Mouse (Mus musculus) heart, embryonic 13.5 days (tissue): ENCODE results near the gene Lemd1. TPM values are rescaled to one million over a fixed set of nuclear protein-coding genes. Genes with fewer than 3 reads are reported as not detected.

ENCODE experiments used
- ATAC-seq: fragments of 200-750 bp; cut with Nextera tagmentation; 2 replicates; pipeline ENCODE4 v1.8.0; 2017; ENCODE audit warnings: moderate TSS enrichment; ENCODE audit not compliant: insufficient number of reproducible peaks, low FRiP score, low TSS enrichment; ENCODE audit errors: extremely low read depth
- H3K27ac ChIP-seq: fragments of 300-500 bp; sonication (generic); replicated peaks from 2 replicates; pipeline ENCODE4 v1.5.1; 2015; ENCODE audit warnings: moderate library complexity, mild to moderate bottlenecking, inconsistent platforms
- H3K27me3 ChIP-seq: fragments of 300-500 bp; sonication (generic); replicated peaks from 2 replicates; pipeline ENCODE4 v1.6.1; 2015; ENCODE audit warnings: mild to moderate bottlenecking, inconsistent platforms
- H3K36me3 ChIP-seq: fragments of 300-500 bp; sonication (generic); 2 replicates; pipeline ENCODE4 v1.6.1; 2015; ENCODE audit warnings: mild to moderate bottlenecking, inconsistent platforms
- H3K4me1 ChIP-seq: fragments of 300-500 bp; sonication (generic); 2 replicates; pipeline ENCODE4 v1.6.1; 2015; ENCODE audit warnings: inconsistent platforms
- H3K4me2 ChIP-seq: fragments of 300-500 bp; sonication (generic); 2 replicates; pipeline ENCODE4 v1.6.1; 2015; ENCODE audit warnings: inconsistent platforms, mild to moderate bottlenecking, moderate library complexity
- H3K4me3 ChIP-seq: fragments of 300-500 bp; sonication (generic); 2 replicates; pipeline ENCODE4 v1.5.1; 2015; ENCODE audit warnings: moderate library complexity, mild to moderate bottlenecking, inconsistent platforms
- H3K9ac ChIP-seq: fragments of 300-500 bp; sonication (generic); 2 replicates; pipeline ENCODE4 v1.6.1; 2015; ENCODE audit warnings: inconsistent platforms, mild to moderate bottlenecking, moderate library complexity
- H3K9me3 ChIP-seq: fragments of 300-500 bp; sonication (generic); 2 replicates; pipeline ENCODE4 v1.6.1; 2016; ENCODE audit warnings: inconsistent platforms
- WGBS: fragments of 180-500 bp; shearing (Covaris S2); methylation state at CpG from one replicate; pipeline ENCODE4 v1.1.7; 2015; ENCODE audit warnings: mixed read lengths; 5-methylcytosine and 5-hydroxymethylcytosine counted together
- polyA plus RNA-seq: library from polyadenylated mRNA; unstranded; fragments of >200 nt; fragmentation: Nextera tagmentation; extraction: Ambion mirVana; gene quantifications from 2 replicates; pipeline ENCODE4 v1.2.1, GENCODE M21; 2015

The Lemd1 gene
- polyA plus RNA-seq, 1 experiment from 2014 or later = not detected

- 37% methylated on average over 8 of the region's 8 CpGs for WGBS
- Histone ChIP-seq H3K4me2 (no peak overlapping the region), H3K36me3 (no peaks in the 10 kb centered on the region), H3K4me3 (no peak overlapping the region), H3K27ac (no peak overlapping the region), H3K27me3 (peaks cover 21% of the 10 kb centered on the region), H3K9ac (no peak overlapping the region), H3K4me1 (peaks cover 6% of the 10 kb centered on the region), H3K9me3 (no peaks in the 10 kb centered on the region)
- ATAC-seq = no peak
These were observed 90.4 kb downstream of the Lemd1 start for GRCm38 (mm10) chr1:132281523-132282176.

GRCm38 (mm10) chr1:132282177-132282536, 90.9 kb downstream of the Lemd1 start:
- Histone ChIP-seq H3K9me3 (no peaks in the 10 kb centered on the region), H3K4me2 (no peak overlapping the region), H3K27me3 (peaks cover 21% of the 10 kb centered on the region), H3K9ac (no peak overlapping the region), H3K4me1 (peaks cover 9% of the 10 kb centered on the region), H3K4me3 (no peak overlapping the region), H3K36me3 (no peaks in the 10 kb centered on the region), H3K27ac (no peak overlapping the region)
- ATAC-seq = no peak
- WGBS = 82% methylated on average over 2 of the region's 2 CpGs

GRCm38 (mm10) chr1:132283018-132283417, 91.8 kb downstream of the Lemd1 start:
- peaks cover 17% of the 10 kb centered on the region for H3K4me1 ChIP-seq
- no peak overlapping the region for H3K4me2 ChIP-seq
- WGBS = 72% methylated on average over 13 of the region's 13 CpGs
- no peak overlapping the region for H3K4me3 ChIP-seq
- H3K27ac ChIP-seq = no peak overlapping the region
- peaks cover 21% of the 10 kb centered on the region for H3K27me3 ChIP-seq
- no peak for ATAC-seq
- H3K9me3 ChIP-seq = no peaks in the 10 kb centered on the region
- no peak overlapping the region for H3K9ac ChIP-seq
- no peaks in the 10 kb centered on the region for H3K36me3 ChIP-seq

GRCm38 (mm10) chr1:132286735-132287134, 95.5 kb downstream of the Lemd1 start:
- Histone ChIP-seq H3K9ac (no peak overlapping the region), H3K27me3 (peaks cover 24% of the 10 kb centered on the region), H3K4me1 (peaks cover 40% of the 10 kb centered on the region), H3K36me3 (no peaks in the 10 kb centered on the region), H3K9me3 (no peaks in the 10 kb centered on the region), H3K4me2 (no peak overlapping the region), H3K4me3 (no peak overlapping the region), H3K27ac (no peak overlapping the region)
- ATAC-seq = no peak
- WGBS = 67% methylated on average over 1 of the region's 1 CpGs

- ATAC-seq = no peak
- WGBS = 53% methylated on average over 2 of the region's 2 CpGs
- Histone ChIP-seq H3K4me3 (no peak overlapping the region), H3K36me3 (no peaks in the 10 kb centered on the region), H3K4me1 (peaks cover 47% of the 10 kb centered on the region), H3K9ac (no peak overlapping the region), H3K9me3 (no peaks in the 10 kb centered on the region), H3K4me2 (no peak overlapping the region), H3K27ac (peak overlapping the region; percentile 8; the same call in 1 of the 2 replicates), H3K27me3 (peaks cover 23% of the 10 kb centered on the region)
These were observed 96.2 kb downstream of the Lemd1 start for GRCm38 (mm10) chr1:132287445-132287844.

- H3K27ac ChIP-seq = peak overlapping the region; percentile 8; the same call in 1 of the 2 replicates
- H3K4me2 ChIP-seq = no peak overlapping the region
- no peaks in the 10 kb centered on the region for H3K9me3 ChIP-seq
- ATAC-seq = no peak
- peaks cover 53% of the 10 kb centered on the region for H3K4me1 ChIP-seq
- WGBS = 28% methylated on average over 11 of the region's 11 CpGs
- no peaks in the 10 kb centered on the region for H3K36me3 ChIP-seq
- peaks cover 20% of the 10 kb centered on the region for H3K27me3 ChIP-seq
- H3K9ac ChIP-seq = no peak overlapping the region
- no peak overlapping the region for H3K4me3 ChIP-seq
These were observed 96.8 kb downstream of the Lemd1 start for GRCm38 (mm10) chr1:132287991-132288451.

- H3K4me2 ChIP-seq = no peak overlapping the region
- H3K4me1 ChIP-seq = peaks cover 53% of the 10 kb centered on the region
- H3K36me3 ChIP-seq = no peaks in the 10 kb centered on the region
- 54% methylated on average over 6 of the region's 6 CpGs for WGBS
- no peak overlapping the region for H3K27ac ChIP-seq
- no peak overlapping the region for H3K4me3 ChIP-seq
- no peaks in the 10 kb centered on the region for H3K9me3 ChIP-seq
- peaks cover 18% of the 10 kb centered on the region; the same call in 1 of the 2 replicates for H3K27me3 ChIP-seq
- no peak overlapping the region for H3K9ac ChIP-seq
- no peak for ATAC-seq
These were observed 98.7 kb downstream of the Lemd1 start for GRCm38 (mm10) chr1:132289965-132290364.

- H3K36me3 ChIP-seq = no peaks in the 10 kb centered on the region
These were observed 99.9 kb downstream of the Lemd1 start for GRCm38 (mm10) chr1:132290921-132291675.

GRCm38 (mm10) chr1:132291706-132292105, 100.5 kb downstream of the Lemd1 start:
- H3K27ac ChIP-seq = no peak overlapping the region
- H3K36me3 ChIP-seq = no peaks in the 10 kb centered on the region
- no peaks in the 10 kb centered on the region for H3K9me3 ChIP-seq
- H3K9ac ChIP-seq = no peak overlapping the region
- 40% methylated on average over 4 of the region's 4 CpGs for WGBS
- H3K4me1 ChIP-seq = peaks cover 49% of the 10 kb centered on the region
- no peak for ATAC-seq
- no peak overlapping the region for H3K4me3 ChIP-seq
- no peak overlapping the region for H3K4me2 ChIP-seq
- peaks cover 33% of the 10 kb centered on the region for H3K27me3 ChIP-seq

More at GRCm38 (mm10) chr1:132290921-132291675, 99.9 kb downstream of the Lemd1 start:
- Histone ChIP-seq H3K9ac (no peak overlapping the region), H3K27ac (no peak overlapping the region), H3K27me3 (peaks cover 29% of the 10 kb centered on the region), H3K4me3 (no peak overlapping the region), H3K4me1 (peaks cover 53% of the 10 kb centered on the region), H3K4me2 (no peak overlapping the region), H3K9me3 (no peaks in the 10 kb centered on the region)
- ATAC-seq = no peak
- 55% methylated on average over 11 of the region's 11 CpGs for WGBS

- peaks cover 41% of the 10 kb centered on the region for H3K4me1 ChIP-seq
- no peak overlapping the region for H3K4me3 ChIP-seq
- no peak overlapping the region for H3K4me2 ChIP-seq
- peak overlapping the region; percentile 25; the same call in 1 of the 2 replicates for H3K27ac ChIP-seq
- H3K27me3 ChIP-seq = peaks cover 41% of the 10 kb centered on the region
- H3K9ac ChIP-seq = no peak overlapping the region
- no peaks in the 10 kb centered on the region for H3K9me3 ChIP-seq
- H3K36me3 ChIP-seq = no peaks in the 10 kb centered on the region
- WGBS = 46% methylated on average over 21 of the region's 21 CpGs
- ATAC-seq = peak; percentile 44; the same call in 1 of the 2 replicates
These were observed 101.3 kb downstream of the Lemd1 start for GRCm38 (mm10) chr1:132292318-132293129.

- peaks cover 33% of the 10 kb centered on the region for H3K4me1 ChIP-seq
- H3K9me3 ChIP-seq = no peaks in the 10 kb centered on the region
- H3K27me3 ChIP-seq = peaks cover 63% of the 10 kb centered on the region
- no peak overlapping the region for H3K4me3 ChIP-seq
- no peaks in the 10 kb centered on the region for H3K36me3 ChIP-seq
- ATAC-seq = no peak
- H3K27ac ChIP-seq = no peak overlapping the region
- 75% methylated on average over 7 of the region's 7 CpGs for whole genome bisulfite sequencing
- no peak overlapping the region for H3K4me2 ChIP-seq
- no peak overlapping the region for H3K9ac ChIP-seq
These were observed 104.3 kb downstream of the Lemd1 start for GRCm38 (mm10) chr1:132295506-132295905.
